Mouse (Mus musculus): ENCODE data around the gene Cd47. TPM values are rescaled to one million over a fixed set of nuclear protein-coding genes. Genes with fewer than 3 reads are reported as not detected.
A peak's percentile ranks its signal among the peaks of the same experiment; 100 is the strongest.

Gene Cd47
- polyA plus RNA-seq, 1 experiment from 2014 or later, result 68.4 TPM

DNA sequence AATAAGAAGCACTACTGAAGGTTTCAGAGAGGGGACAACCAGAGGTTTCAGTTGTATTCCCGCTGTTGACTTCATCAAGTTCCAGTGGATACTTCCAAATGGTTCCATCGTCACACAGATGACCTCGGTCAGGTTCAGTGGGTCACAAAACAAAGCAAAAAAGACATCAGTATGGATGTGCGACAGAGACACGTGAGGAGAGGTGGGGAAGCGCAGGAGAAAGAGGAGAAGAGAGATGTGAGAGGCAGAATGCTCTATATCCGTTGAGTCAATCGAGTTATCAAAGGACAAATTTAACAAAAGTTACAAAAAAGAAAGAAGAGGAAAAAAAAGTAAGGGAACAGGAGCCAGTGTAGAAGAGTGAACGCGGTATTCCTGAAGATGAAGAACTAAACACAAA lies 154.6 kb downstream of the Cd47 start:
- 91% methylated on average over 10 of the region's 10 CpGs for WGBS
- H3K4me3 ChIP-seq (ENCODE audit: control insufficient read depth in 1 of 2, insufficient read depth in 1 of 2, low read depth in 1 of 2, low read length in 2 of 2), result no peak overlapping the region
- H3K27me3 ChIP-seq (ENCODE audit: control insufficient read depth, insufficient read depth, low read length), result no peaks in the 10 kb centered on the region
- no peak overlapping the region for H3K27ac ChIP-seq (replicated peaks in 1 of 2; ENCODE audit: control insufficient read depth in 1 of 2, insufficient read depth in 1 of 2, low read depth in 2 of 2, low read length in 2 of 2)
- H3K9ac ChIP-seq (ENCODE audit: low read length), result no peak overlapping the region
- no peaks in the 10 kb centered on the region; a peak in 1 of 4 replicates for H3K4me1 ChIP-seq (ENCODE audit: control insufficient read depth in 2 of 2, insufficient read depth in 2 of 2, low read length in 2 of 2)
- no peak overlapping the region for H3K4me2 ChIP-seq (ENCODE audit: low read length)
- no peaks in the 10 kb centered on the region for H3K9me3 ChIP-seq (ENCODE audit: control insufficient read depth, low read length)
- ATAC-seq (ENCODE audit: insufficient number of reproducible peaks, insufficient read depth, low FRiP score, low read depth), result no peak
- no peaks in the 10 kb centered on the region for H3K36me3 ChIP-seq (ENCODE audit: control insufficient read depth, insufficient read depth, low read length)

DNA sequence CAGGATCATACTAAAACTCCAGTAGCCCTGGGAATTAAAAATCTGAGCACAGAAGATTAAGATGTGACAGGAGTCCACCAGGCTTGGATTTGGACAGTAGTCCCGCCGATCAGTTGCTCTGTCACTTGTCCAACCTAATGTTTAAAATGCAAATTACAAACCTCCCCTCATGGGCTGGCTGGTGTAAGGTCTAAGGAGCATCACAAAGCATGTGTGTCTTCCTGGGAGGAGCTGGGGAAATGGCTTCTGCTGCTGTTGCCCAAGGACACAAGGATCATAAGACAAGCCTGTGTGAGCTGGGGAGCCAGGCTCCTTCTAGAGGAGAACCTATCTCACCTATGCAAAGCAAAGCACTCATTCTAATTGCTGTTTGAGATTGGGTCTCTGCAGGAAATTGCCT lies 155.0 kb downstream of the Cd47 start:
- no peaks in the 10 kb centered on the region; a peak in 1 of 4 replicates for H3K4me1 ChIP-seq (ENCODE audit: control insufficient read depth in 2 of 2, insufficient read depth in 2 of 2, low read length in 2 of 2)
- H3K36me3 ChIP-seq (ENCODE audit: control insufficient read depth, insufficient read depth, low read length), result no peaks in the 10 kb centered on the region
- WGBS, result 94% methylated on average over 2 of the region's 2 CpGs
- no peak overlapping the region for H3K9ac ChIP-seq (ENCODE audit: low read length)
- no peak overlapping the region for H3K4me2 ChIP-seq (ENCODE audit: low read length)
- ATAC-seq (ENCODE audit: insufficient number of reproducible peaks, insufficient read depth, low FRiP score, low read depth), result no peak
- no peak overlapping the region for H3K27ac ChIP-seq (replicated peaks in 1 of 2; ENCODE audit: control insufficient read depth in 1 of 2, insufficient read depth in 1 of 2, low read depth in 2 of 2, low read length in 2 of 2)
- H3K9me3 ChIP-seq (ENCODE audit: control insufficient read depth, low read length), result no peaks in the 10 kb centered on the region
- H3K4me3 ChIP-seq (ENCODE audit: control insufficient read depth in 1 of 2, insufficient read depth in 1 of 2, low read depth in 1 of 2, low read length in 2 of 2), result no peak overlapping the region
- no peaks in the 10 kb centered on the region for H3K27me3 ChIP-seq (ENCODE audit: control insufficient read depth, insufficient read depth, low read length)

DNA sequence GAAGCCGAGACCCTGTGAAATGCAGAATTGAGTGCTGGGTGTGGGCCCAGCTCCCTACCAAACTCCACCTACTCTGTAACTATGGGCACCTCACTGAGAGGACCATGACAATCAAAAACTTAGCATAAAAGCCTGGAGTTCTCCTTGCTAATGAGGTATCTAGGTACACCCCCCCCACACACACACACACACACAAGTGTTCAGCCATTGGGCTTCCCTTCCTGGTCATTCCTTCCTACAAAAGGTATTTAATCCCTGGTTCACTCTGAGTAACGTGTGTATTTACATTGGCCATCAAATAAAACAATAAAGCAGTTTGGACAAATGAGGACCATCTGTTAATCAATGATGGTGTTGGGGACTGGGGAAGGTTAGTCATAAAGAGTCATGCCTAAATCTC lies 155.6 kb downstream of the Cd47 start:
- Histone ChIP-seq H3K4me1 (ENCODE audit: control insufficient read depth in 2 of 2, insufficient read depth in 2 of 2, low read length in 2 of 2) (no peaks in the 10 kb centered on the region; a peak in 1 of 4 replicates), H3K36me3 (ENCODE audit: control insufficient read depth, insufficient read depth, low read length) (no peaks in the 10 kb centered on the region), H3K27me3 (ENCODE audit: control insufficient read depth, insufficient read depth, low read length) (no peaks in the 10 kb centered on the region), H3K27ac (replicated peaks in 1 of 2; ENCODE audit: control insufficient read depth in 1 of 2, insufficient read depth in 1 of 2, low read depth in 2 of 2, low read length in 2 of 2) (no peak overlapping the region), H3K4me2 (ENCODE audit: low read length) (no peak overlapping the region), H3K9me3 (ENCODE audit: control insufficient read depth, low read length) (no peaks in the 10 kb centered on the region), H3K9ac (ENCODE audit: low read length) (no peak overlapping the region), H3K4me3 (ENCODE audit: control insufficient read depth in 1 of 2, insufficient read depth in 1 of 2, low read depth in 1 of 2, low read length in 2 of 2) (no peak overlapping the region)
- 83% methylated on average over 2 of the region's 2 CpGs for WGBS
- ATAC-seq (ENCODE audit: insufficient number of reproducible peaks, insufficient read depth, low FRiP score, low read depth), result no peak

DNA sequence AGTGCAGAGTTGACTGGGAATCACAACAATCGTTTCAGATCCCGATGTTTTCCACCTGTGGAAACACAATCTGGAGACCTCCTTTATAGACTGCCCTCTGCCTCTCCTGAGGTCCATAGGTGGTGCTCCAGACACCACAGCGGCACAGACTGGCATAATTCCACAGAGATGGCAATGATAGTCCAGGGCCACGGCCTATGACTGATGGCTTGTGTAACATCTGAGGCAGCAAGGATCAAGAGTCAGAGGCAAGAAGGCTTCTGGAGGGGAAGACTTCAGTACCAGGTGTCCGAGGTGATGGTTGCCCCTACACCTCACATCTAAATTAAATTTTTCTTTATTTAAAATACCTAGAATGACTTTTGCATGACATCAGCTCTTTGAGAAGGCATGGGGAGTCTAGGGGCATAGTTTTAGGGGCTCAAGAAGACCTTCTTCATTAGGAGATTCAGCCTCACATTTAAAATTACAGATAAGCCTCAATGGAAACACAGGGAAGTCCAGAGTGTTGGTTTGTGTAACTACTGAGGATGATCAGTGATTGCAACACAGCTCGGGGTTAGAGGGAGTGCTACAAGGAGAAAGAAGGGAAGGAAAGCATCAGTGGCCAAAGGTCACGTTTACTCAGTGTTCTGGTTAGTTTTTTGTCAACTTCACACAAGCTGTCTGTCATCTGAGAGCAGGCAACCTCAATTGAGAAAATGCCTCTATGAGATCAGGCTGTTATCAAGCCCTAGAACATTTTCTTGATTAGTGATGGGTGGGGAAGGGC lies 156.4 kb downstream of the Cd47 start:
- 78% methylated on average over 7 of the region's 7 CpGs for WGBS
- Histone ChIP-seq H3K36me3 (ENCODE audit: control insufficient read depth, insufficient read depth, low read length) (no peaks in the 10 kb centered on the region), H3K4me2 (ENCODE audit: low read length) (no peak overlapping the region), H3K4me3 (ENCODE audit: control insufficient read depth in 1 of 2, insufficient read depth in 1 of 2, low read depth in 1 of 2, low read length in 2 of 2) (no peak overlapping the region), H3K27me3 (ENCODE audit: control insufficient read depth, insufficient read depth, low read length) (no peaks in the 10 kb centered on the region), H3K9ac (ENCODE audit: low read length) (no peak overlapping the region), H3K27ac (replicated peaks in 1 of 2; ENCODE audit: control insufficient read depth in 1 of 2, insufficient read depth in 1 of 2, low read depth in 2 of 2, low read length in 2 of 2) (no peak overlapping the region), H3K4me1 (ENCODE audit: control insufficient read depth in 2 of 2, insufficient read depth in 2 of 2, low read length in 2 of 2) (no peaks in the 10 kb centered on the region; a peak in 1 of 4 replicates), H3K9me3 (ENCODE audit: control insufficient read depth, low read length) (no peaks in the 10 kb centered on the region)
- no peak for ATAC-seq (ENCODE audit: insufficient number of reproducible peaks, insufficient read depth, low FRiP score, low read depth)

DNA sequence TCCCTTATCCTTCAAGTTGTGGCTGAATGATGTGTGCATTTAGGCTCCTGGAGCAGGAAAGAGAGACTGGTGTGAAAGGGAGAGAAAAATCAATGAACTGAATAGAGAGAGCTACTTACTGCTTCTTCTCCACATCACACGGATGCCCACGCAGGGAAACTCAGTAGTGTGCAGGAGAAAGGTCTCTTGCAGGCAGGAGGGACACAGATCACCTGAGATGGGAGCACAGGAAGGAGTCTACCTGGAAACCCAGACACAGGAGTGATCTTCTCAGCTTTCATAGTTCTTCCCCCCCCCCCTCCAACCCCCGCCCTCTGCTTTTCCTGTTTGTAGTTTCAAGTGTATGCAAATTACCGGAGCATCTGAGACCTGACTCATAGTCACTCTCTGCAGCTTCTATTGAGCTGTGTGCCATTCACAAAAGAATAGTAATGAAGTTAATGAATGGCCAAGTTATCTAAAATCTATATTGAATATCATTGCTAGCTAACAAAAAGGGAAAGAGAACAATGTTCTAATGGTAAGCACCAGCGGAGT lies 158.6 kb downstream of the Cd47 start:
- H3K27ac ChIP-seq (replicated peaks in 1 of 2; ENCODE audit: control insufficient read depth in 1 of 2, insufficient read depth in 1 of 2, low read depth in 2 of 2, low read length in 2 of 2), result no peak overlapping the region
- H3K9me3 ChIP-seq (ENCODE audit: control insufficient read depth, low read length), result no peaks in the 10 kb centered on the region
- 83% methylated on average over 5 of the region's 5 CpGs for WGBS
- H3K4me2 ChIP-seq (ENCODE audit: low read length), result no peak overlapping the region
- no peak for ATAC-seq (ENCODE audit: insufficient number of reproducible peaks, insufficient read depth, low FRiP score, low read depth)
- H3K36me3 ChIP-seq (ENCODE audit: control insufficient read depth, insufficient read depth, low read length), result no peaks in the 10 kb centered on the region
- H3K4me3 ChIP-seq (ENCODE audit: control insufficient read depth in 1 of 2, insufficient read depth in 1 of 2, low read depth in 1 of 2, low read length in 2 of 2), result no peak overlapping the region
- no peaks in the 10 kb centered on the region for H3K27me3 ChIP-seq (ENCODE audit: control insufficient read depth, insufficient read depth, low read length)
- no peaks in the 10 kb centered on the region for H3K4me1 ChIP-seq (ENCODE audit: control insufficient read depth in 2 of 2, insufficient read depth in 2 of 2, low read length in 2 of 2)
- H3K9ac ChIP-seq (ENCODE audit: low read length), result no peak overlapping the region

DNA sequence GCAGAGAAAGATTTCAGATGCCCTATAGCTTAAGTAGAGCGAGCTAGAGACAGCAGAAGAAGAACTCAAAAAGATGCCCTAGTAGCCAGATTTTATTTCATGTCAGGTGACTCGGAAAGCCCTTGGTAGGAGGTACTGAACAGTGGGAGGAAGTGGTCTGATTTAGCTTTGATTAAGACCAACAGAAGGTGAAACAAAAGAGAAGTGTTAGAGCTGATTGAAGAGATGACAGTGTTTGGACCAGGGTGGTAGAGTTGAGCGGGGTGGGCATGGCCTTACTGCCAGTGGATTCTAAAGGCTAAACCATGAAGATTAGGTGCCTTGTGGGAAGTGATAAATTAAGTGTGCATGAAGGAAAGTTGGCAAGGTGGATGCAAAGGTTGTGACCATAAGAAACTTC lies 162.0 kb downstream of the Cd47 start:
- Histone ChIP-seq H3K27me3 (ENCODE audit: control insufficient read depth, insufficient read depth, low read length) (no peaks in the 10 kb centered on the region), H3K4me1 (ENCODE audit: control insufficient read depth in 2 of 2, insufficient read depth in 2 of 2, low read length in 2 of 2) (peaks cover 7 to 14% of the 10 kb centered on the region in 2 experiments), H3K9ac (ENCODE audit: low read length) (no peak overlapping the region), H3K4me2 (ENCODE audit: low read length) (no peak overlapping the region), H3K27ac (replicated peaks in 1 of 2; ENCODE audit: control insufficient read depth in 1 of 2, insufficient read depth in 1 of 2, low read depth in 2 of 2, low read length in 2 of 2) (no peak overlapping the region), H3K9me3 (ENCODE audit: control insufficient read depth, low read length) (no peaks in the 10 kb centered on the region), H3K36me3 (ENCODE audit: control insufficient read depth, insufficient read depth, low read length) (no peaks in the 10 kb centered on the region), H3K4me3 (ENCODE audit: control insufficient read depth in 1 of 2, insufficient read depth in 1 of 2, low read depth in 1 of 2, low read length in 2 of 2) (no peak overlapping the region)
- no peak for ATAC-seq (ENCODE audit: insufficient number of reproducible peaks, insufficient read depth, low FRiP score, low read depth)
- WGBS, result 82% methylated on average over 3 of the region's 3 CpGs

DNA sequence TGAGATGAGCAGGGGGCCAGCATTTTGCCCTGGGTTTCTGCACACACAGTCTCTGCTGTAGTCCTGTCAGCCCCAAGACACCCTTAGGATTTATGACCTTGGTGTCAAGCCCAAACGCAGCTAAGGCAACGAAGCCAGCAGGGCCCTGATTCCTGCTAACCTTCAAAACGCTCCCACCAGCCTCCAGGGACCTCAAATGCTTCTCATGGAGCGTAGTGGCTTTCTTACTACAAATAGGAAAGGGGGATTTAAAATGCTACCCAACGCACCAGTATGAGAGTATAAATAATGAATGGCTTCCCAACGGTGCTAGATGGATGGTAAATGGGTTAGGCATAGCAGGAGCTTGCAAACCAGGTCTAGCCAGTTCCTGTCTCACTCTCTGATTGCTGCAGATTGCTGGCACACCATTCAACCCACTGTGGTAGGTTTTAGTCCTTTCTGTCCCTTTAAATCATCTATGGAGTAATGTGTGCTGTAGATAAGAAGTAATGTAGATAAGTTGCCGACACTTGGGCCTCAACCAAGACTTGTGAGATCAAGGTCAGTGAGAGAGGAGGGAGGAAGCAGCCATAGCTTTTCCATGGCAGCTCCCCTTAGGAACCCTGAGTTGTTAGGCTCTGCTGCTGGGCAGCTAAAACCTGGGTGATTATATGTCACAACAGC lies 164.1 kb downstream of the Cd47 start:
- no peak overlapping the region for H3K4me3 ChIP-seq (ENCODE audit: control insufficient read depth in 1 of 2, insufficient read depth in 1 of 2, low read depth in 1 of 2, low read length in 2 of 2)
- peaks cover 7 to 14% of the 10 kb centered on the region in 2 experiments for H3K4me1 ChIP-seq (ENCODE audit: control insufficient read depth in 2 of 2, insufficient read depth in 2 of 2, low read length in 2 of 2)
- ATAC-seq (ENCODE audit: insufficient number of reproducible peaks, insufficient read depth, low FRiP score, low read depth), result no peak
- H3K9me3 ChIP-seq (ENCODE audit: control insufficient read depth, low read length), result no peaks in the 10 kb centered on the region
- no peaks in the 10 kb centered on the region for H3K36me3 ChIP-seq (ENCODE audit: control insufficient read depth, insufficient read depth, low read length)
- H3K27ac ChIP-seq (replicated peaks in 1 of 2; ENCODE audit: control insufficient read depth in 1 of 2, insufficient read depth in 1 of 2, low read depth in 2 of 2, low read length in 2 of 2), result 0 out of 4 replicates have a peak overlapping the region, but pooled peaks of 1 of the 2 experiments have one; percentile 19
- no peak overlapping the region for H3K9ac ChIP-seq (ENCODE audit: low read length)
- no peak overlapping the region for H3K4me2 ChIP-seq (ENCODE audit: low read length)
- WGBS, result 62% methylated on average over 7 of the region's 7 CpGs
- no peaks in the 10 kb centered on the region for H3K27me3 ChIP-seq (ENCODE audit: control insufficient read depth, insufficient read depth, low read length)

Data from heart, embryonic 14.5 days (tissue).